Mouse (Mus musculus) intestine, embryonic 14.5 days (tissue): ENCODE results near the gene Tom1l2. TPM values are rescaled to one million over a fixed set of nuclear protein-coding genes. Genes with fewer than 3 reads are reported as not detected.

Experiments used
- ATAC-seq: fragments of 200-750 bp; cut with Nextera tagmentation; replicated peaks from 2 replicates; pipeline ENCODE4 v1.8.0; 2017; ENCODE audit warnings: low read depth, moderate number of reproducible peaks, moderate TSS enrichment, moderate library complexity; ENCODE audit not compliant: low FRiP score, low TSS enrichment
- DNase-seq: peaks from one replicate; pipeline ENCODE4 v3.0.0-alpha.2; 2018; ENCODE audit warnings: low spot score
- H3K27ac ChIP-seq: fragments of 300-500 bp; sonication (generic); 2 replicates; pipeline ENCODE4 v1.5.1; 2014; ENCODE audit warnings: low read depth, mild to moderate bottlenecking, control low read depth
- H3K27me3 ChIP-seq: fragments of 300-500 bp; sonication (generic); replicated peaks from 2 replicates; pipeline ENCODE4 v1.6.1; 2014; ENCODE audit warnings: low read length, control low read depth; ENCODE audit not compliant: control insufficient read depth, insufficient read depth
- H3K36me3 ChIP-seq: fragments of 300-500 bp; sonication (generic); 2 replicates; pipeline ENCODE4 v1.6.1; 2014; ENCODE audit warnings: low read length, control low read depth; ENCODE audit not compliant: control insufficient read depth, insufficient read depth
- H3K4me1 ChIP-seq: fragments of 300-500 bp; sonication (generic); replicated peaks from 2 replicates; pipeline ENCODE4 v1.6.1; 2014; ENCODE audit warnings: low read length, control low read depth, mixed read lengths; ENCODE audit not compliant: control insufficient read depth, insufficient read depth
- H3K4me2 ChIP-seq: fragments of 300-500 bp; sonication (generic); 2 replicates; pipeline ENCODE4 v1.6.1; 2014; ENCODE audit warnings: low read length
- H3K4me3 ChIP-seq: fragments of 300-500 bp; sonication (generic); 2 replicates; pipeline ENCODE4 v1.5.1; 2014; ENCODE audit warnings: low read depth, low read length, control low read depth, mixed read lengths
- H3K9ac ChIP-seq: fragments of 300-500 bp; sonication (generic); 2 replicates; pipeline ENCODE4 v1.6.1; 2014; ENCODE audit warnings: mild to moderate bottlenecking, low read length
- H3K9me3 ChIP-seq: fragments of 300-500 bp; sonication (generic); 2 replicates; pipeline ENCODE4 v1.6.1; 2016; ENCODE audit warnings: low read length, control low read depth; ENCODE audit not compliant: control insufficient read depth
- WGBS: fragments of 180-500 bp; shearing (Covaris S2); extraction: QIAGEN DNeasy Blood & Tissue Kit; methylation state at CpG from one replicate; pipeline ENCODE4 v1.1.7; 2014; 5-methylcytosine and 5-hydroxymethylcytosine counted together
- polyA plus RNA-seq: library from polyadenylated mRNA; unstranded; fragments of >200 nt; fragmentation: Nextera tagmentation; extraction: Ambion mirVana; gene quantifications from 2 replicates; pipeline ENCODE4 v1.2.1, GENCODE M21; 2014

The Tom1l2 gene
- polyA plus RNA-seq: 16.3 and 19.4 TPM in 2 replicates

GRCm38 (mm10) chr11:60352559-60353411 lies at the start of gene Tom1l2, which contains the start of gene Drc3:
Tom1l2 (minus strand) TSS chr11:60352905.
Drc3 (plus strand) TSS chr11:60353329.
- WGBS: under 1% methylated on average over 57 of the region's 57 CpGs
- peak; percentile 100 for ATAC-seq
- peak within 1 kb of the TSS; percentile 69 for H3K27ac ChIP-seq

DNA sequence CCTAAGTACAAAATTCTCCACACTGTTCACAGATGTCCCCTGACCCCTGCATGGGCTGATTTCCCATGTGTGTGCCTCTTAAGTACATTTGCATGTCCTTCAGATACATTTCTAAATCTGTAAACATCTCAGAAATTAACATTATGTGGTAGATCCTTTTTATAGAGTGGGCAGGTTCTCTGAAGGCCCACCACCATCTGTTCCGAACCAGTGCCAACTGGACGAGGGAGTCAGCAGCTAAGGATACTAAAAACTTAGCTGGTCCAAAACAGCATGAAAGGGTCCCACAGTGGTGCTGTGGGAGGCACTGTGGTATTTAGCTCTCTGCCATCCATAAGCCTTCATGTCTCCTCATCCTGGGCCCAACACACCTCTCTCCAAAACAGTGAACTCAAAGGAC lies 44.5 kb upstream of the Tom1l2 start:
- H3K27ac ChIP-seq: no peak overlapping the region
- DNase-seq: no peak
- peaks cover 15% of the 10 kb centered on the region for H3K36me3 ChIP-seq
- no peak for ATAC-seq
- H3K4me1 ChIP-seq: 0 out of 2 replicates have a peak, but pooled peaks cover 3% of the 10 kb centered on the region
- no peaks in the 10 kb centered on the region for H3K9me3 ChIP-seq
- H3K27me3 ChIP-seq: no peaks in the 10 kb centered on the region
- no peak overlapping the region for H3K9ac ChIP-seq
- WGBS: 86% methylated on average over 2 of the region's 2 CpGs
- H3K4me3 ChIP-seq: no peak overlapping the region
- H3K4me2 ChIP-seq: no peak overlapping the region

More at GRCm38 (mm10) chr11:60352559-60353411, at the start of gene Tom1l2, which contains the start of gene Drc3:
- Histone ChIP-seq H3K9me3 (no peaks in the 10 kb centered on the region), H3K4me1 (peaks cover 6% of the 10 kb centered on the region), H3K4me3 (peak within 1 kb of the TSS; percentile 71), H3K36me3 (no peaks in the 10 kb centered on the region), H3K4me2 (peak within 1 kb of the TSS; percentile 92), H3K9ac (peak within 1 kb of the TSS; percentile 76), H3K27me3 (no peaks in the 10 kb centered on the region)
- peak; percentile 97 for DNase-seq

DNA sequence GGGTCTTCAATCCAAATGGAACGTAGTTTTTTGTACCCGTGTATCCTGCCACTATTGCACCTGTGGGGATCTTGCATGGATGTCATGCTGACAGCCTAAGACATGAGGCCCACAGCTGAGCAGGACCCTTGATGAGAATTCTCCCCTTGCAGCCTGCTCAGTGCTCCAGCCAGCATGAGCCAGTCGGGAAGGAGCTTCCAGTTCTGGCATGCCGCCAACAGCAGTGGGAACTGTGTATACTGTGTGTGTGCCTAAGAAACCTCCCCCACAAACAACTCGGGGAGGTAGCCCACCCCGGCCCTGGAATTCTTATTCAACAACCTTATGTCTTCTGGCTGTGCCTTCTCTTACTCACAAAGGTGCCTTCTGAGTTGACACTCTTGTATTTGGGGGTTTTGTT lies 43.8 kb upstream of the Tom1l2 start:
- H3K4me1 ChIP-seq: 0 out of 2 replicates have a peak, but pooled peaks cover 3% of the 10 kb centered on the region
- H3K36me3 ChIP-seq: peaks cover 9% of the 10 kb centered on the region
- H3K9ac ChIP-seq: no peak overlapping the region
- H3K27ac ChIP-seq: no peak overlapping the region
- H3K27me3 ChIP-seq: no peaks in the 10 kb centered on the region
- no peak overlapping the region for H3K4me3 ChIP-seq
- DNase-seq (no peak), ATAC-seq (0 out of 2 replicates have a peak, but pooled peaks have one; percentile 53)
- WGBS: 56% methylated on average over 6 of the region's 6 CpGs
- H3K4me2 ChIP-seq: no peak overlapping the region
- no peaks in the 10 kb centered on the region for H3K9me3 ChIP-seq

DNA sequence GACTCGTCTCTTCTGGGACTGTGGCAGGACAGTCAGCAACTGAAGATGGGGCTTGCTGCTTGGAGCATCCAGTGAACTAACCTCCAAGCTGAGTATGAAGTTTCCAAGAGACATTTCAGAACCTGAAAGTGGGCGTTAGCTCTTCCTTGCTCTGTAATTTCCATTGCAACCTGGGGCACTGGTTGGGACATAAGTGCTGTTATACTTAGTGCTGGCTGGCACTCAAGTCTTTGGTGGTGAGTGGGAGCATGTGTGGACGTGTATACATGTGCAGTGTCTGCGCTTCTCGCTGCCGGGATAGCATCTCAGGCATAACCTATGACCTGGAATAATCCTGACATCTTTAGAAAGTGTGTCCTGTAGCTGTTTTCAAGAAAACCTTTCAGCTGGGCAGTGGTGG lies 38.6 kb upstream of the Tom1l2 start:
- H3K9ac ChIP-seq: no peak overlapping the region
- H3K4me2 ChIP-seq: no peak overlapping the region
- no peak overlapping the region for H3K4me3 ChIP-seq
- no peak for DNase-seq
- ATAC-seq: no peak
- H3K9me3 ChIP-seq: no peaks in the 10 kb centered on the region
- no peaks in the 10 kb centered on the region for H3K36me3 ChIP-seq
- no peaks in the 10 kb centered on the region for H3K27me3 ChIP-seq
- H3K4me1 ChIP-seq: 0 out of 2 replicates have a peak, but pooled peaks cover under 1% of the 10 kb centered on the region
- 86% methylated on average over 6 of the region's 6 CpGs for WGBS
- no peak overlapping the region for H3K27ac ChIP-seq

DNA sequence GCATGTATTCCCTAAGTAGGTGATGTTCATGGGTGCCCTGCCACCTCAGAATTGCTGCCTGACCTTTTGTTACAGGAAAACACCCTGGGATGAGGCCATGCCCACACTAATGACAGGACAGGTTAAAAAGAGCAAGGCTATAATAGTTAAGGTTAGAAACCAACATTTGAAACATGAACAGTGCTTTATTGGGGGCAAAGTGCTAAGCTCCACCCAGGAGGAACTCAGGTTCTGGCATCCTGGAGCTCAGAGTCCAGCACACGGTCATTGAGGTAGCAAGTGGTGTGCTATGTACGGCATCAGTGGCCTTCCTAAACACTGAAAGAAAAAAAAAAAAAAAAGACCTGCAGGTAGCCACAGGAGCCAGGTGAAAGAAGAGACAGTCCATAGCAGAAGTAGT lies 35.2 kb upstream of the Tom1l2 start:
- H3K4me1 ChIP-seq: peaks cover 9% of the 10 kb centered on the region
- no peak overlapping the region for H3K9ac ChIP-seq
- no peak overlapping the region for H3K27ac ChIP-seq
- no peak for ATAC-seq
- H3K9me3 ChIP-seq: no peaks in the 10 kb centered on the region
- H3K27me3 ChIP-seq: no peaks in the 10 kb centered on the region
- DNase-seq: no peak
- H3K4me3 ChIP-seq: no peak overlapping the region
- no peaks in the 10 kb centered on the region for H3K36me3 ChIP-seq
- 70% methylated on average over 2 of the region's 2 CpGs for WGBS
- no peak overlapping the region for H3K4me2 ChIP-seq

GRCm38 (mm10) chr11:60385946-60386345 lies 33.2 kb upstream of the Tom1l2 start:
- no peak overlapping the region for H3K4me3 ChIP-seq
- ATAC-seq: no peak
- H3K27ac ChIP-seq: no peak overlapping the region
- no peaks in the 10 kb centered on the region for H3K36me3 ChIP-seq
- DNase-seq: no peak
- H3K27me3 ChIP-seq: no peaks in the 10 kb centered on the region
- H3K4me1 ChIP-seq: peaks cover 9% of the 10 kb centered on the region
- no peaks in the 10 kb centered on the region for H3K9me3 ChIP-seq
- 82% methylated on average over 5 of the region's 5 CpGs for WGBS
- H3K4me2 ChIP-seq: no peak overlapping the region
- no peak overlapping the region for H3K9ac ChIP-seq

- Histone ChIP-seq H3K9ac (no peak overlapping the region), H3K4me2 (peak overlapping the region; percentile 24), H3K27ac (no peak overlapping the region; the same call in 1 of the 2 replicates), H3K4me1 (peaks cover 9% of the 10 kb centered on the region), H3K36me3 (no peaks in the 10 kb centered on the region), H3K27me3 (no peaks in the 10 kb centered on the region), H3K9me3 (no peaks in the 10 kb centered on the region), H3K4me3 (no peak overlapping the region)
- DNase-seq: peak; percentile 53
- no peak for ATAC-seq
- WGBS: 8% methylated on average over 16 of the region's 16 CpGs
Measured at GRCm38 (mm10) chr11:60384762-60385421, 32.2 kb upstream of the Tom1l2 start.

DNA sequence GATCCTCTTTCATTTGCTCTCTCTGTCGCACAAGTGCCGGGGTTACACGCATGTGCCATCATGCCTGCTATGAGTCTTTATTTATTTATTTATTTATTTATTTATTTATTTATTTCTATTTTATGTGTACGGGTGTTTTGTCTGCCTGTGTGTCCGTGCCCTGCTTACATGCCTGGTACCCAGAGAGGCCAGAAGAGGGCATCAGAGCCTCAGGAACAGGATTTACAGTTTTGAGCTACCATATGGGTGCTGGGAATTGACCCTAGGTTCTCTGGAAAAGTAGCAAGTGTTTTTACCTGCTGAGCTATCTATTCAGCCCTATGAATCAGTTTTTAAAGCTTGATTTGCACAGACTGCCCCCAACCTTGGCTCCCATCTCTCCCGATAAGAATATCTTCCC lies 30.8 kb upstream of the Tom1l2 start:
- H3K4me3 ChIP-seq: no peak overlapping the region
- peaks cover 9% of the 10 kb centered on the region for H3K4me1 ChIP-seq
- H3K4me2 ChIP-seq: no peak overlapping the region
- WGBS: 89% methylated on average over 6 of the region's 6 CpGs
- no peaks in the 10 kb centered on the region for H3K36me3 ChIP-seq
- DNase-seq: no peak
- H3K9ac ChIP-seq: no peak overlapping the region
- no peak for ATAC-seq
- no peaks in the 10 kb centered on the region for H3K9me3 ChIP-seq
- no peak overlapping the region for H3K27ac ChIP-seq
- H3K27me3 ChIP-seq: no peaks in the 10 kb centered on the region
